Comparison of ENCODE assay signal across 8 mouse cellular contexts in the genomic region with DNA sequence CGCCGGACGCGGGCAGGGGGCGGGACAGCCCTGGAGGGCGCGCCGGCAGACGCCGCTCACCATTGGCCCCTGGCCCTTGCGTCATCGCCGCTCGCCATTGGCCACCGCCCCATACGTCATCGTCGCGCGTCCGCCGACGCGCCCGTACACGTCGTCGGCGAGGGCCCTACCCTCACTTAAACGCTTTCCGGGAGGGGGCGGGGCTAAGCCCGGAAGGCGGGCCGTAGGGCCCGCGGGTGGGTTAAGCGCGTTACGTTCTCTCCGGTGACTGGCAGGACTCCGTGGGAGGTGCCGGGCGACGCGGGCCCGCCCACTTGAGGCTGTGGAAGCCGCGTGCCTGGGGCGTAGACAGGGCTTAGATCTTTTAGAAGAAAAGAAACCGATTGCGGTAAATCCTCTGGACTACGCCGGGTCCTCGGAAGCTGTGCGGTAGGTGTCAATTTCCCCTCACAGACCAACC. TPM values are rescaled to one million over a fixed set of nuclear protein-coding genes. Genes with fewer than 3 reads are reported as not detected.
DNase-seq lines count a peak whose midpoint lies in the region; ATAC-seq and TF ChIP-seq lines count a peak whose summit lies in the region.

No protein-coding gene starts in this region.

- H3K4me1 ChIP-seq in MEL (ENCODE audit: control insufficient read depth in 1 of 2, insufficient read depth in 2 of 2, low read length in 2 of 2) = peaks cover 0 to 12% of the 10 kb centered on the region in 2 experiments; a peak in 1 of 4 replicates
- H3K4me1 ChIP-seq in cerebellum, adult 2 months (ENCODE audit: control insufficient read depth, insufficient read depth, low read length) = peaks cover 30% of the 10 kb centered on the region
- peaks cover 4% of the 10 kb centered on the region for H3K4me1 ChIP-seq in forebrain, postnatal 0 days (ENCODE audit: insufficient read depth)
- peaks cover 25% of the 10 kb centered on the region for H3K4me1 ChIP-seq in lung, embryonic 15.5 days

- peak in 1 of 2 experiments; percentile 75; a peak in 2 of 4 replicates for TF ChIP-seq POLR2A in MEL (IDR thresholded peaks at IDR 0.05; ENCODE audit: control insufficient read depth in 1 of 2, insufficient read depth in 1 of 2, low read depth in 1 of 2, low read length in 2 of 2, poor library complexity in 1 of 2)
- no peak for TF ChIP-seq POLR2A in cerebellum, adult 2 months (IDR thresholded peaks at IDR 0.05; ENCODE audit: borderline replicate concordance, insufficient read depth, low read length)

- peak overlapping the region; percentile 70 to 71 for H3K4me3 ChIP-seq in MEL (ENCODE audit: control insufficient read depth in 1 of 2, insufficient read depth in 1 of 2, low read depth in 2 of 2, low read length in 2 of 2)
- H3K4me3 ChIP-seq in cerebellum, adult 2 months (replicated peaks; ENCODE audit: insufficient read depth, low read depth, low read length) = peak overlapping the region; percentile 63
- H3K4me3 ChIP-seq in forebrain, postnatal 0 days (ENCODE audit: low read depth, low read length) = peak overlapping the region; percentile 84
- H3K4me3 ChIP-seq in lung, embryonic 15.5 days = peak overlapping the region; percentile 82

- DNase-seq in MEL (ENCODE audit: low read depth, low spot score) = peak; percentile 99
- DNase-seq in cerebellum, adult 2 months = peak; percentile 99 to 100
- DNase-seq in forebrain, postnatal 0 days = peak; percentile 100
- DNase-seq in heart, postnatal 4 days = peak; percentile 99
- DNase-seq in layer of hippocampus, adult 8-10 months (ENCODE audit: low spot score in 2 of 2) = peak; percentile 99
- DNase-seq in ovary, adult 18-20 months (ENCODE audit: low spot score) = peak; percentile 99
- peak; percentile 100 for DNase-seq in thymus, postnatal 0 days (ENCODE audit: low spot score)

- H3K36me3 ChIP-seq in MEL (ENCODE audit: control insufficient read depth in 1 of 2, insufficient read depth in 2 of 2, low read length in 2 of 2) = peaks cover 3 to 7% of the 10 kb centered on the region in 2 experiments; a peak in 3 of 4 replicates
- peaks cover 35% of the 10 kb centered on the region for H3K36me3 ChIP-seq in forebrain, postnatal 0 days (ENCODE audit: insufficient read depth)
- H3K36me3 ChIP-seq in lung, embryonic 15.5 days = peaks cover 43% of the 10 kb centered on the region

- WGBS in cerebellum, adult 2 months = under 1% methylated on average over 56 of the region's 56 CpGs
- WGBS in forebrain, postnatal 0 days = under 1% methylated on average over 38 of the region's 56 CpGs
- WGBS in lung, embryonic 15.5 days = under 1% methylated on average over 40 of the region's 56 CpGs

- ATAC-seq in forebrain, postnatal 0 days = peak; percentile 98
- peak; percentile 99 for ATAC-seq in lung, embryonic 15.5 days (ENCODE audit: borderline replicate concordance, extremely low read depth, low FRiP score, low TSS enrichment)

- peaks cover 20% of the 10 kb centered on the region for H3K79me2 ChIP-seq in MEL (ENCODE audit: control insufficient read depth, insufficient read depth, low read length, poor library complexity)

- no peak for TF ChIP-seq CTCF in MEL (IDR thresholded peaks at IDR 0.05 in 2 of 3, conservative IDR thresholded peaks at IDR 0.05 in 1 of 3; ENCODE audit: control insufficient read depth in 1 of 3, insufficient read depth in 1 of 3, low read depth in 2 of 3, low read length in 3 of 3, poor library complexity in 1 of 3, severe bottlenecking in 1 of 3)
- TF ChIP-seq CTCF in cerebellum, adult 2 months (IDR thresholded peaks at IDR 0.05; ENCODE audit: borderline replicate concordance, insufficient read depth, low read depth, low read length) = no peak
- no peak for TF ChIP-seq CTCF in forebrain, postnatal 0 days (IDR thresholded peaks at IDR 0.05; ENCODE audit: low read depth)

- peak overlapping the region; percentile 68 for H3K9ac ChIP-seq in MEL (ENCODE audit: control insufficient read depth, low read depth, low read length, poor library complexity, severe bottlenecking)
- H3K9ac ChIP-seq in forebrain, postnatal 0 days = peak overlapping the region; percentile 62
- peak overlapping the region; percentile 82 for H3K9ac ChIP-seq in lung, embryonic 15.5 days

- H3K27ac ChIP-seq in MEL (ENCODE audit: control insufficient read depth, low read depth, low read length) = peak overlapping the region; percentile 72
- no peak overlapping the region for H3K27ac ChIP-seq in cerebellum, adult 2 months (ENCODE audit: insufficient read depth, low read length)
- H3K27ac ChIP-seq in forebrain, postnatal 0 days (ENCODE audit: low read depth, low read length) = peak overlapping the region; percentile 81
- H3K27ac ChIP-seq in lung, embryonic 15.5 days = peak overlapping the region; percentile 62

- no peaks in the 10 kb centered on the region for H3K27me3 ChIP-seq in MEL (ENCODE audit: control insufficient read depth in 1 of 2, insufficient read depth in 2 of 2, low read length in 2 of 2)
- no peaks in the 10 kb centered on the region for H3K27me3 ChIP-seq in cerebellum, adult 2 months (ENCODE audit: control insufficient read depth, insufficient read depth, low read length)
- no peaks in the 10 kb centered on the region for H3K27me3 ChIP-seq in forebrain, postnatal 0 days (ENCODE audit: insufficient read depth, low read length)
- H3K27me3 ChIP-seq in lung, embryonic 15.5 days = no peaks in the 10 kb centered on the region

- TF ChIP-seq RAD21 in MEL (IDR thresholded peaks at IDR 0.05; ENCODE audit: low read depth, low read length) = no peak

- no peak for TF ChIP-seq EP300 in MEL (IDR thresholded peaks at IDR 0.05; ENCODE audit: low read depth in 1 of 2, low read length in 2 of 2)

- H3K9me3 ChIP-seq in MEL (replicated peaks; ENCODE audit: insufficient read depth, low read length) = no peaks in the 10 kb centered on the region
- H3K9me3 ChIP-seq in forebrain, postnatal 0 days (ENCODE audit: low read length) = no peaks in the 10 kb centered on the region
- no peaks in the 10 kb centered on the region for H3K9me3 ChIP-seq in lung, embryonic 15.5 days

- H3K4me2 ChIP-seq in forebrain, postnatal 0 days (ENCODE audit: low read depth) = peak overlapping the region; percentile 87
- peak overlapping the region; percentile 77 for H3K4me2 ChIP-seq in lung, embryonic 15.5 days

RNA-seq across cellular contexts. Expression of gene Slc35e1, which starts 0.2 kb away (rescaled TPM):
- total RNA-seq in MEL (2012; rRNA removed) = 24.4 and 31.7 TPM in 2 replicates
- polyA plus RNA-seq in MEL (2012; ENCODE audit: insufficient read depth in 1 of 2, insufficient read length in 2 of 2, low read depth in 1 of 2, low replicate concordance in 2 of 2, missing spikeins in 1 of 2) = 10 to 100 TPM in 1 of 2 experiments, not detected in 1; 30.4 TPM
- 40.1 and 41.1 TPM in 2 replicates for polyA plus RNA-seq in cerebellum, adult 2 months (2012; rRNA removed)
- 47.1 and 55.1 TPM in 2 replicates for total RNA-seq in forebrain, postnatal 0 days (2014; rRNA removed)
- polyA plus RNA-seq in forebrain, postnatal 0 days (2015; fragmentation: Nextera tagmentation; extraction: Ambion mirVana) = 8.8 and 12.2 TPM in 2 replicates
- total RNA-seq in heart, postnatal 4 days (2021) = 10 to 100 TPM; 25.6 to 27.1 TPM
- total RNA-seq in layer of hippocampus, adult 8-10 months (2022) = 10 to 100 TPM; 42.8 to 55.5 (median 48.7) TPM
- 23.3 and 24.6 TPM in 2 replicates for polyA plus RNA-seq in lung, embryonic 15.5 days (2015; fragmentation: Nextera tagmentation; extraction: Ambion mirVana)
- 11.9 and 13.8 TPM in 2 replicates for polyA plus RNA-seq in thymus, postnatal 0 days (2015; fragmentation: Nextera tagmentation; extraction: Ambion mirVana)

RNA-seq across cellular contexts. Expression of gene Cherp, which starts 17.6 kb away (rescaled TPM):
- total RNA-seq in MEL (2012; rRNA removed) = 21.1 and 24.6 TPM in 2 replicates
- 100 to 1,000 TPM in 1 of 2 experiments, 10 to 100 TPM in 1; 78.0 to 106 TPM for polyA plus RNA-seq in MEL (2012; ENCODE audit: insufficient read depth in 1 of 2, insufficient read length in 2 of 2, low read depth in 1 of 2, low replicate concordance in 2 of 2, missing spikeins in 1 of 2)
- polyA plus RNA-seq in cerebellum, adult 2 months (2012; rRNA removed) = 54.5 and 65.5 TPM in 2 replicates
- 21.2 and 29.8 TPM in 2 replicates for total RNA-seq in forebrain, postnatal 0 days (2014; rRNA removed)
- 36.8 and 43.7 TPM in 2 replicates for polyA plus RNA-seq in forebrain, postnatal 0 days (2015; fragmentation: Nextera tagmentation; extraction: Ambion mirVana)
- total RNA-seq in heart, postnatal 4 days (2021) = 10 to 100 TPM; 55.6 to 64.5 TPM
- 10 to 100 TPM; 69.3 to 97.6 (median 83.2) TPM for total RNA-seq in layer of hippocampus, adult 8-10 months (2022)
- polyA plus RNA-seq in lung, embryonic 15.5 days (2015; fragmentation: Nextera tagmentation; extraction: Ambion mirVana) = 45.6 and 52.3 TPM in 2 replicates
- polyA plus RNA-seq in thymus, postnatal 0 days (2015; fragmentation: Nextera tagmentation; extraction: Ambion mirVana) = 36.7 and 41.3 TPM in 2 replicates

RNA-seq across cellular contexts. Expression of gene 1700030K09Rik, which starts 49.0 kb away (rescaled TPM):
- total RNA-seq in MEL (2012; rRNA removed) = 8.4 and 9.2 TPM in 2 replicates
- 10 to 100 TPM in 1 of 2 experiments, not detected in 1; 10.3 TPM for polyA plus RNA-seq in MEL (2012; ENCODE audit: insufficient read depth in 1 of 2, insufficient read length in 2 of 2, low read depth in 1 of 2, low replicate concordance in 2 of 2, missing spikeins in 1 of 2)
- polyA plus RNA-seq in cerebellum, adult 2 months (2012; rRNA removed) = 8.5 and 10.4 TPM in 2 replicates
- total RNA-seq in forebrain, postnatal 0 days (2014; rRNA removed) = 12.5 and 13.7 TPM in 2 replicates
- polyA plus RNA-seq in forebrain, postnatal 0 days (2015; fragmentation: Nextera tagmentation; extraction: Ambion mirVana) = 15.5 and 16.1 TPM in 2 replicates
- 1 to 10 TPM; 5.4 to 8.2 TPM for total RNA-seq in heart, postnatal 4 days (2021)
- 10 to 100 TPM in 3 of 4 experiments, 1 to 10 TPM in 1; 9.6 to 14.3 (median 12.0) TPM for total RNA-seq in layer of hippocampus, adult 8-10 months (2022)
- polyA plus RNA-seq in lung, embryonic 15.5 days (2015; fragmentation: Nextera tagmentation; extraction: Ambion mirVana) = 15.6 and 16.9 TPM in 2 replicates
- polyA plus RNA-seq in thymus, postnatal 0 days (2015; fragmentation: Nextera tagmentation; extraction: Ambion mirVana) = 8.0 and 8.4 TPM in 2 replicates

RNA-seq across cellular contexts. Expression of gene Calr3, which starts 49.0 kb away (rescaled TPM):
- total RNA-seq in MEL (2012; rRNA removed) = 3.9 and 4.0 TPM in 2 replicates
- polyA plus RNA-seq in MEL (2012; ENCODE audit: insufficient read depth in 1 of 2, insufficient read length in 2 of 2, low read depth in 1 of 2, low replicate concordance in 2 of 2, missing spikeins in 1 of 2) = 1 to 10 TPM in 1 of 2 experiments, not detected in 1; 2.7 TPM
- polyA plus RNA-seq in cerebellum, adult 2 months (2012; rRNA removed) = 3.0 and 4.4 TPM in 2 replicates
- 0.77 and 1.00 TPM in 2 replicates for total RNA-seq in forebrain, postnatal 0 days (2014; rRNA removed)
- 1.1 and 1.4 TPM in 2 replicates for polyA plus RNA-seq in forebrain, postnatal 0 days (2015; fragmentation: Nextera tagmentation; extraction: Ambion mirVana)
- 1 to 10 TPM; 1.4 to 1.6 TPM for total RNA-seq in heart, postnatal 4 days (2021)
- total RNA-seq in layer of hippocampus, adult 8-10 months (2022) = 1 to 10 TPM in 2 of 4 experiments, under 1 TPM in 1, not detected in 1; 0.83 to 1.2 (median 1.2) TPM
- 2.0 and 2.1 TPM in 2 replicates for polyA plus RNA-seq in lung, embryonic 15.5 days (2015; fragmentation: Nextera tagmentation; extraction: Ambion mirVana)
- polyA plus RNA-seq in thymus, postnatal 0 days (2015; fragmentation: Nextera tagmentation; extraction: Ambion mirVana) = 1.4 TPM in 2 replicates

RNA-seq across cellular contexts. Expression of gene Med26, which starts 55.4 kb away (rescaled TPM):
- total RNA-seq in MEL (2012; rRNA removed) = 14.1 and 15.0 TPM in 2 replicates
- polyA plus RNA-seq in MEL (2012; ENCODE audit: insufficient read depth in 1 of 2, insufficient read length in 2 of 2, low read depth in 1 of 2, low replicate concordance in 2 of 2, missing spikeins in 1 of 2) = 10 to 100 TPM in 1 of 2 experiments, not detected in 1; 28.3 TPM
- polyA plus RNA-seq in cerebellum, adult 2 months (2012; rRNA removed) = 9.6 and 10.3 TPM in 2 replicates
- 10.9 and 14.2 TPM in 2 replicates for total RNA-seq in forebrain, postnatal 0 days (2014; rRNA removed)
- 17.7 and 18.6 TPM in 2 replicates for polyA plus RNA-seq in forebrain, postnatal 0 days (2015; fragmentation: Nextera tagmentation; extraction: Ambion mirVana)
- 1 to 10 TPM; 8.6 TPM for total RNA-seq in heart, postnatal 4 days (2021)
- total RNA-seq in layer of hippocampus, adult 8-10 months (2022) = 10 to 100 TPM in 1 of 4 experiments, 1 to 10 TPM in 3; 7.1 to 11.1 (median 9.2) TPM
- 17.2 TPM in 2 replicates for polyA plus RNA-seq in lung, embryonic 15.5 days (2015; fragmentation: Nextera tagmentation; extraction: Ambion mirVana)
- 12.7 and 15.1 TPM in 2 replicates for polyA plus RNA-seq in thymus, postnatal 0 days (2015; fragmentation: Nextera tagmentation; extraction: Ambion mirVana)
